Mouse (Mus musculus) naive thymus-derived CD4-positive, alpha-beta T cell, adult 5 months (primary cell): ENCODE results near the gene Slc22a30. TPM values are rescaled to one million over a fixed set of nuclear protein-coding genes. Genes with fewer than 3 reads are reported as not detected.

Experiments used
- polyA plus RNA-seq: library from polyadenylated mRNA; unstranded; fragments of 100-300 nt; shearing (Covaris generic); gene quantifications from one replicate; pipeline ENCODE4 v1.2.1, GENCODE M21; 2017

Slc22a30 gene
- not detected for polyA plus RNA-seq

DNA sequence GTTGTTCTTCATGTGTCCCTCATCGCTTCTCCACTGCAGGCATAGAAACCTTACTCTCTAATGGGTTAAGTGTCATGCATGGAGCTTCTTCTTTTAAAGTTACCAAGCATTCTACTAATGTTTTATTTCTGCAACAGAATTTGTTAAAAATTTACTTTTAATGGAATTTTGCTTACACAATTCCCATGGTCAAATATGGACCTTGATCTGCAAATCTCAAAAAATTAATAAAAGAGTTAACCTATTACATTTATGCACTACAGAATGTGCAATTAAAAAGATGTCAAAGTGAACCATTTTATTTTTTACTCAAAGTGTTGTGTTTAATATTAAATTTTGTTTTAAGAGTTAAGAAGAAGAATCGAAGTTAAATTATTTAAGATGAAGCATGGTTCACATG lies at the start of gene Slc22a30:
Slc22a30 (minus strand) TSS at position 101 of the 400 bp plus-strand sequence.

Other genes with a start within 250 kb of the Slc22a30 start
- not detected for gene Slc22a29, start 186.2 kb downstream of the Slc22a30 start, polyA plus RNA-seq
- 0.10 TPM for gene Slc22a8, start 186.1 kb upstream of the Slc22a30 start, polyA plus RNA-seq
- gene Slc22a6, start 212.9 kb upstream of the Slc22a30 start, polyA plus RNA-seq = not detected